Mouse (Mus musculus): ENCODE data around the gene Ccin.

The Ccin gene

GRCm38 (mm10) chr4:43974914-43975616 is 8.2 kb upstream of the Ccin start:
- no peak for DNase-seq

GRCm38 (mm10) chr4:43976223-43976740 is 7.0 kb upstream of the Ccin start:
- DNase-seq, result no peak

GRCm38 (mm10) chr4:43978521-43979443 is 4.5 kb upstream of the Ccin start:
- DNase-seq, result no peak

GRCm38 (mm10) chr4:43979746-43980145 is 3.5 kb upstream of the Ccin start:
- DNase-seq, result no peak

- no peak for DNase-seq
Measured at GRCm38 (mm10) chr4:43980236-43980635, 3.0 kb upstream of the Ccin start.

- no peak for DNase-seq
Measured at GRCm38 (mm10) chr4:43980846-43981245, 2.4 kb upstream of the Ccin start.

- no peak for DNase-seq
Measured at GRCm38 (mm10) chr4:43981251-43981650, 2.0 kb upstream of the Ccin start.

GRCm38 (mm10) chr4:43982053-43982732 is 1.1 kb upstream of the Ccin start:
- DNase-seq, result peak; percentile 93 to 94

- no peak for DNase-seq
Measured at GRCm38 (mm10) chr4:43983756-43984155, 473 bp downstream of the Ccin start.

- DNase-seq, result no peak
Measured at GRCm38 (mm10) chr4:43984326-43984725, 1.0 kb downstream of the Ccin start.

GRCm38 (mm10) chr4:43988976-43989375 is 5.7 kb downstream of the Ccin start:
- DNase-seq, result no peak

GRCm38 (mm10) chr4:43993072-43993471 is 9.8 kb downstream of the Ccin start:
- DNase-seq, result no peak

GRCm38 (mm10) chr4:43994342-43994741 is 11.1 kb downstream of the Ccin start:
- DNase-seq, result no peak

- no peak for DNase-seq
Measured at GRCm38 (mm10) chr4:44003622-44004021, 20.3 kb downstream of the Ccin start.

GRCm38 (mm10) chr4:44004126-44004525 is 20.8 kb downstream of the Ccin start, which contains the start of gene Clta:
Gene Clta (plus strand): TSS chr4:44004452.
- no peak for DNase-seq

- no peak for DNase-seq
Measured at GRCm38 (mm10) chr4:44004623-44005409, 21.5 kb downstream of the Ccin start.

GRCm38 (mm10) chr4:44010176-44010575 is 26.9 kb downstream of the Ccin start:
- no peak for DNase-seq

GRCm38 (mm10) chr4:44010893-44011292 is 27.6 kb downstream of the Ccin start:
- no peak for DNase-seq

- no peak for DNase-seq
Measured at GRCm38 (mm10) chr4:44011799-44012198, 28.5 kb downstream of the Ccin start.

- peak; percentile 85 to 91 for DNase-seq
Measured at GRCm38 (mm10) chr4:44012376-44013367, 29.4 kb downstream of the Ccin start.
